In genomic region chr5:99708706-99709105, GRCm38 (mm10) we compare ENCODE assay signal across 8 mouse cellular contexts. TPM values are rescaled to one million over a fixed set of nuclear protein-coding genes. Genes with fewer than 3 reads are reported as not detected.
A peak's percentile ranks its signal among the peaks of the same experiment; 100 is the strongest.
DNase-seq lines count a peak whose midpoint lies in the region; ATAC-seq lines count a peak whose summit lies in the region.

No protein-coding gene starts in this region.

- H3K27me3 ChIP-seq in hindbrain, embryonic 10.5 days (ENCODE audit: insufficient read depth, poor library complexity, severe bottlenecking), result no peaks in the 10 kb centered on the region
- H3K27me3 ChIP-seq in hindbrain, embryonic 12.5 days, result no peaks in the 10 kb centered on the region

- no peak overlapping the region for H3K4me3 ChIP-seq in hindbrain, embryonic 10.5 days
- H3K4me3 ChIP-seq in hindbrain, embryonic 12.5 days, result no peak overlapping the region

- H3K9me3 ChIP-seq in hindbrain, embryonic 10.5 days, result no peaks in the 10 kb centered on the region
- no peaks in the 10 kb centered on the region for H3K9me3 ChIP-seq in hindbrain, embryonic 12.5 days (replicated peaks)

- H3K36me3 ChIP-seq in hindbrain, embryonic 10.5 days, result no peaks in the 10 kb centered on the region
- no peaks in the 10 kb centered on the region for H3K36me3 ChIP-seq in hindbrain, embryonic 12.5 days

- 0 out of 2 replicates have a peak, but pooled peaks cover 4% of the 10 kb centered on the region for H3K4me1 ChIP-seq in hindbrain, embryonic 10.5 days (replicated peaks)
- no peaks in the 10 kb centered on the region for H3K4me1 ChIP-seq in hindbrain, embryonic 12.5 days

- no peak for ATAC-seq in hindbrain, embryonic 12.5 days (ENCODE audit: low FRiP score)

- H3K27ac ChIP-seq in hindbrain, embryonic 10.5 days, result no peak overlapping the region
- no peak overlapping the region for H3K27ac ChIP-seq in hindbrain, embryonic 12.5 days

- no peak overlapping the region for H3K9ac ChIP-seq in hindbrain, embryonic 12.5 days

- 48% methylated on average over 6 of the region's 6 CpGs for WGBS in hindbrain, embryonic 10.5 days
- 49% methylated on average over 6 of the region's 6 CpGs for WGBS in hindbrain, embryonic 12.5 days

- DNase-seq in hindbrain, embryonic 10.5 days (ENCODE audit: low spot score), result peak; percentile 22
- DNase-seq in right cerebral cortex, adult 18-20 months, result peak; percentile 41
- no peak for DNase-seq in right cerebral cortex, postnatal 36 days (ENCODE audit: low spot score in 2 of 2)
- peak; percentile 54 to 72 for DNase-seq in cerebellum, postnatal 10 days
- peak; percentile 68 for DNase-seq in retina, embryonic 14.5 days (ENCODE audit: low spot score)
- no peak for DNase-seq in layer of hippocampus, postnatal 14 days (ENCODE audit: low spot score in 2 of 2)
- DNase-seq in testis, postnatal 14 days (ENCODE audit: low spot score), result no peak

- H3K4me2 ChIP-seq in hindbrain, embryonic 12.5 days (replicated peaks), result no peak overlapping the region

RNA-seq across cellular contexts. Expression of gene Rasgef1b, which starts 20.2 kb away (rescaled TPM):
- 9.2 TPM in 2 replicates for polyA plus RNA-seq in hindbrain, embryonic 10.5 days (2016; fragmentation: Nextera tagmentation; extraction: Ambion mirVana)
- 25.9 and 30.5 TPM in 2 replicates for polyA plus RNA-seq in hindbrain, embryonic 12.5 days (2016; fragmentation: Nextera tagmentation; extraction: Ambion mirVana)
- total RNA-seq in layer of hippocampus, postnatal 14 days (2021), result 10 to 100 TPM; 26.7 to 32.2 TPM

Comparison
In these comparisons a context has a peak if more than half of its experiments do, and no peak if none do; other contexts are left out.
1. DNase-seq: peak in hindbrain, embryonic 10.5 days (single experiment), right cerebral cortex, adult 18-20 months (single experiment), cerebellum, postnatal 10 days (2 of 2) and retina, embryonic 14.5 days (single experiment); none in right cerebral cortex, postnatal 36 days (0 of 2), layer of hippocampus, postnatal 14 days (0 of 2) and testis, postnatal 14 days (single experiment).